In the genomic region with DNA sequence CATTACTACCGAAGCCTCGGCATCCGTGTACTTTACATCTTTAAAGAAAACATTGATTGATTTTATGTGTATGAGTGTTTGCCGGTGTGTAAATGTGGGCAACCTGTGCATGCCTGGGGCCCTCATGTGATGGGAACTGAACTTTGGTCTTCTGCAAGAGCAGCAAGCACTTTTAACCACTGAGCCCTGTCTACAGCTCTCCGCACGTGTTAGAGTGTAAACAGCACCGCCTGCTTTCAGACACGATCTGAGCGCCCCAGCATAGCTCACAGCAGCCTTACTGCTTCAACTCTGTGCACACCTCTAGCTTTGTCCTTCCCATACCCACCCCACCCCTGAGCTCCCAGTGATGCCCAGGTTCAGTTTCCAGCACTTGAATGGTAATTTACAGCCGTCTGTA, we compare ENCODE assay signal across 27 mouse cellular contexts. TPM values are rescaled to one million over a fixed set of nuclear protein-coding genes. Genes with fewer than 3 reads are reported as not detected.
A peak's percentile ranks its signal among the peaks of the same experiment; 100 is the strongest.
DNase-seq lines count a peak whose midpoint lies in the region; ATAC-seq and TF ChIP-seq lines count a peak whose summit lies in the region.
"Had no signal": no experiment of that assay in that cellular context is flagged by ENCODE, and none has a peak within 500 bp of the region (broad histone marks: within the 10 kb centered on the region; RNA-seq: fewer than 3 reads in every experiment).

No protein-coding gene starts in this region.

- H3K9me3 ChIP-seq in forebrain, postnatal 0 days (ENCODE audit: low read length) = no peaks in the 10 kb centered on the region
- no peaks in the 10 kb centered on the region for H3K9me3 ChIP-seq in forebrain, embryonic 11.5 days (ENCODE audit: control insufficient read depth, low read length)
- no peaks in the 10 kb centered on the region for H3K9me3 ChIP-seq in limb, embryonic 15.5 days
- no peaks in the 10 kb centered on the region for H3K9me3 ChIP-seq in limb, embryonic 10.5 days (replicated peaks)
- no peaks in the 10 kb centered on the region for H3K9me3 ChIP-seq in stomach, embryonic 14.5 days (ENCODE audit: control insufficient read depth, low read depth, low read length)
- H3K9me3 ChIP-seq: heart, embryonic 13.5 days; hindbrain, embryonic 12.5 days; stomach, embryonic 15.5 days had no signal

- H3K27me3 ChIP-seq in forebrain, postnatal 0 days (ENCODE audit: insufficient read depth, low read length) = no peaks in the 10 kb centered on the region
- no peaks in the 10 kb centered on the region for H3K27me3 ChIP-seq in forebrain, embryonic 11.5 days (ENCODE audit: control insufficient read depth, insufficient read depth, low read length)
- H3K27me3 ChIP-seq in limb, embryonic 15.5 days = peaks cover 6% of the 10 kb centered on the region; the same call in 1 of the 2 replicates
- H3K27me3 ChIP-seq in limb, embryonic 10.5 days (ENCODE audit: low read depth, poor library complexity, severe bottlenecking) = no peaks in the 10 kb centered on the region
- H3K27me3 ChIP-seq in stomach, embryonic 14.5 days (ENCODE audit: control insufficient read depth, insufficient read depth, low read length) = no peaks in the 10 kb centered on the region
- H3K27me3 ChIP-seq: hindbrain, embryonic 12.5 days; stomach, embryonic 15.5 days had no signal

- H3K4me3 ChIP-seq in forebrain, postnatal 0 days (ENCODE audit: low read depth, low read length) = no peak overlapping the region
- H3K4me3 ChIP-seq in forebrain, embryonic 11.5 days (ENCODE audit: low read depth, low read length) = no peak overlapping the region
- no peak overlapping the region for H3K4me3 ChIP-seq in limb, embryonic 15.5 days
- no peak overlapping the region for H3K4me3 ChIP-seq in limb, embryonic 10.5 days
- H3K4me3 ChIP-seq in stomach, embryonic 14.5 days (ENCODE audit: low read depth, low read length) = no peak overlapping the region
- H3K4me3 ChIP-seq: heart, embryonic 13.5 days; hindbrain, embryonic 12.5 days; stomach, embryonic 15.5 days had no signal

- peak overlapping the region; percentile 37 for H3K27ac ChIP-seq in forebrain, postnatal 0 days (ENCODE audit: low read depth, low read length)
- no peak overlapping the region for H3K27ac ChIP-seq in forebrain, embryonic 11.5 days (ENCODE audit: low read depth, low read length)
- peak overlapping the region; percentile 27; the same call in 1 of the 2 replicates for H3K27ac ChIP-seq in limb, embryonic 15.5 days
- no peak overlapping the region for H3K27ac ChIP-seq in limb, embryonic 10.5 days
- no peak overlapping the region for H3K27ac ChIP-seq in stomach, embryonic 14.5 days (ENCODE audit: low read length)
- H3K27ac ChIP-seq: heart, embryonic 13.5 days; hindbrain, embryonic 12.5 days; stomach, embryonic 15.5 days had no signal

- no peak for DNase-seq in forebrain, postnatal 0 days
- DNase-seq in forebrain, embryonic 11.5 days (ENCODE audit: low spot score) = no peak
- DNase-seq in limb, embryonic 10.5 days (ENCODE audit: low spot score) = no peak
- peak; percentile 56 to 71 for DNase-seq in kidney, postnatal 25 days
- no peak for DNase-seq in gastrocnemius, adult 18-20 months (ENCODE audit: low spot score)
- no peak for DNase-seq in adrenal gland, adult 18-20 months (ENCODE audit: low spot score in 2 of 2)
- DNase-seq: adrenal gland, postnatal 36 days; cerebellum, adult 9-10 months; gastrocnemius, postnatal 14 days; heart, adult 18-20 months; heart, postnatal 14 days; left cerebral cortex, postnatal 4 days; lung, adult 18-20 months; lung, postnatal 10 days; thymus, adult 18-20 months; thymus, postnatal 4 days had no signal

- H3K9ac ChIP-seq in forebrain, postnatal 0 days = no peak overlapping the region
- no peak overlapping the region for H3K9ac ChIP-seq in forebrain, embryonic 11.5 days (ENCODE audit: low read length)
- H3K9ac ChIP-seq in limb, embryonic 15.5 days = no peak overlapping the region
- no peak overlapping the region for H3K9ac ChIP-seq in stomach, embryonic 14.5 days (replicated peaks; ENCODE audit: low read depth, low read length)
- H3K9ac ChIP-seq: heart, embryonic 13.5 days; hindbrain, embryonic 12.5 days; stomach, embryonic 15.5 days had no signal

- ATAC-seq in forebrain, postnatal 0 days = no peak
- no peak for ATAC-seq in forebrain, embryonic 11.5 days (replicated peaks; ENCODE audit: low FRiP score)
- ATAC-seq in limb, embryonic 15.5 days (ENCODE audit: insufficient number of reproducible peaks, low FRiP score, low TSS enrichment, low read depth) = no peak
- 0 out of 2 replicates have a peak, but pooled peaks have one; percentile 14 for ATAC-seq in stomach, embryonic 14.5 days (ENCODE audit: insufficient number of reproducible peaks, insufficient read depth, low FRiP score, low read depth)
- ATAC-seq: CD4-positive, CD25-positive, alpha-beta regulatory T cell, adult 4 months had no signal

- WGBS in forebrain, postnatal 0 days = 77% methylated on average over 10 of the region's 10 CpGs
- WGBS in forebrain, embryonic 11.5 days = 89% methylated on average over 10 of the region's 10 CpGs
- 77% methylated on average over 10 of the region's 10 CpGs for WGBS in limb, embryonic 15.5 days
- WGBS in limb, embryonic 10.5 days = 83% methylated on average over 10 of the region's 10 CpGs
- WGBS in stomach, embryonic 14.5 days = 70% methylated on average over 10 of the region's 10 CpGs

- H3K4me2 ChIP-seq in forebrain, postnatal 0 days (ENCODE audit: low read depth) = no peak overlapping the region
- no peak overlapping the region for H3K4me2 ChIP-seq in forebrain, embryonic 11.5 days (ENCODE audit: low read depth, low read length, severe bottlenecking)
- no peak overlapping the region for H3K4me2 ChIP-seq in limb, embryonic 15.5 days
- no peak overlapping the region for H3K4me2 ChIP-seq in stomach, embryonic 14.5 days (replicated peaks; ENCODE audit: low read depth, low read length)
- H3K4me2 ChIP-seq: heart, embryonic 13.5 days; hindbrain, embryonic 12.5 days; midbrain, embryonic 11.5 days; stomach, embryonic 15.5 days had no signal

- H3K4me1 ChIP-seq in forebrain, postnatal 0 days (ENCODE audit: insufficient read depth) = no peaks in the 10 kb centered on the region
- no peaks in the 10 kb centered on the region for H3K4me1 ChIP-seq in forebrain, embryonic 11.5 days (replicated peaks; ENCODE audit: control insufficient read depth, insufficient read depth, low read length)
- peaks cover 2% of the 10 kb centered on the region; the same call in 1 of the 2 replicates for H3K4me1 ChIP-seq in limb, embryonic 15.5 days
- H3K4me1 ChIP-seq in limb, embryonic 10.5 days = no peaks in the 10 kb centered on the region
- no peaks in the 10 kb centered on the region for H3K4me1 ChIP-seq in stomach, embryonic 14.5 days (ENCODE audit: control insufficient read depth, insufficient read depth, low read length)
- H3K4me1 ChIP-seq: hindbrain, embryonic 12.5 days; stomach, embryonic 15.5 days had no signal

- no peaks in the 10 kb centered on the region for H3K36me3 ChIP-seq in forebrain, postnatal 0 days (ENCODE audit: insufficient read depth)
- H3K36me3 ChIP-seq in forebrain, embryonic 11.5 days (ENCODE audit: control insufficient read depth, insufficient read depth, low read length) = no peaks in the 10 kb centered on the region
- H3K36me3 ChIP-seq in limb, embryonic 15.5 days = no peaks in the 10 kb centered on the region
- H3K36me3 ChIP-seq in limb, embryonic 10.5 days = no peaks in the 10 kb centered on the region
- H3K36me3 ChIP-seq in stomach, embryonic 14.5 days (ENCODE audit: control insufficient read depth, insufficient read depth, low read length) = no peaks in the 10 kb centered on the region
- H3K36me3 ChIP-seq: heart, embryonic 13.5 days; hindbrain, embryonic 12.5 days; stomach, embryonic 15.5 days had no signal

- no peak for TF ChIP-seq CTCF in forebrain, postnatal 0 days (IDR thresholded peaks at IDR 0.05; ENCODE audit: low read depth)

RNA-seq across cellular contexts. Expression of gene Spp2, which starts 15.3 kb away (rescaled TPM):
- total RNA-seq in forebrain, postnatal 0 days (2014; rRNA removed) = 1.3 TPM in 1 of 2 replicates, not detected in the other
- polyA plus RNA-seq in forebrain, postnatal 0 days (2015; fragmentation: Nextera tagmentation; extraction: Ambion mirVana) = 0.52 and 1.2 TPM in 2 replicates
- polyA plus RNA-seq in forebrain, embryonic 11.5 days (2014; fragmentation: Nextera tagmentation; extraction: Ambion mirVana) = not detected in 2 replicates
- polyA plus RNA-seq in limb, embryonic 15.5 days (2015; fragmentation: Nextera tagmentation; extraction: Ambion mirVana) = 0.54 TPM in 1 of 2 replicates, not detected in the other
- not detected in 2 replicates for polyA plus RNA-seq in limb, embryonic 10.5 days (2016; fragmentation: Nextera tagmentation; extraction: Ambion mirVana)
- polyA plus RNA-seq in stomach, embryonic 14.5 days (2014; fragmentation: Nextera tagmentation; extraction: Ambion mirVana) = 0.38 TPM in 1 of 2 replicates, not detected in the other
- total RNA-seq in gastrocnemius, adult 18-20 months (2021) = not detected
- under 1 TPM in 1 of 2 experiments, not detected in 1; 0.63 TPM for total RNA-seq in adrenal gland, adult 18-20 months (2021)
- total RNA-seq: adrenal gland, postnatal 36 days; common myeloid progenitor, adult 5-6 weeks; gastrocnemius, postnatal 14 days; heart, adult 18-20 months; heart, postnatal 14 days; layer of hippocampus, adult 18-20 months; layer of hippocampus, postnatal 14 days; left cerebral cortex, adult 8-10 months had no signal
- polyA plus RNA-seq: CD4-positive, CD25-positive, alpha-beta regulatory T cell, adult 4 months; hindbrain, embryonic 12.5 days; midbrain, embryonic 11.5 days had no signal

Comparison
In these comparisons a context has a peak if more than half of its experiments do, and no peak if none do; other contexts are left out.
1. H3K27ac ChIP-seq: peak in forebrain, postnatal 0 days (single experiment) and limb, embryonic 15.5 days (single experiment); none in forebrain, embryonic 11.5 days (single experiment), limb, embryonic 10.5 days (single experiment) and stomach, embryonic 14.5 days (single experiment).
2. DNase-seq: peak in kidney, postnatal 25 days (2 of 2); none in forebrain, postnatal 0 days (single experiment), forebrain, embryonic 11.5 days (single experiment), limb, embryonic 10.5 days (single experiment), gastrocnemius, adult 18-20 months (single experiment) and adrenal gland, adult 18-20 months (0 of 2).